Mouse (Mus musculus) left cerebral cortex, postnatal 10 days (tissue): ENCODE data around the gene Ildr2. TPM values are rescaled to one million over a fixed set of nuclear protein-coding genes. Genes with fewer than 3 reads are reported as not detected.

ENCODE experiments used
- DNase-seq, 2 experiments: peaks; one replicate each; pipeline ENCODE4 v3.0.0; 2021 to 2022; ENCODE audit warnings: low spot score in 2 of 2, mixed read lengths in 1 of 2; ENCODE audit errors: extremely low spot score in 1 of 2
- intact Hi-C: fragments of 180-260 bp; cut with DNase I; formaldehyde crosslinking; loops from one replicate; pipeline ENCODE4 v1.15.1; 2025
- total RNA-seq, 2 experiments: library from RNA; stranded (reverse); gene quantifications; 2 replicates each; pipeline ENCODE4 v1.2.3; 2021

The Ildr2 gene
- 100 to 1,000 TPM; 147 to 154 TPM for total RNA-seq

GRCm38 (mm10) chr1:166253898-166254894 lies at the start of gene Ildr2:
TSS of gene Ildr2 (plus strand) at chr1:166254139.
- intact Hi-C loops = loop anchor here (2.0 kb wide), 1 partner anchor 93 kb away; no protein-coding TSS in a partner anchor
- DNase-seq = peak; percentile 31 to 85

- DNase-seq = no peak
- intact Hi-C loops = no loop called here
These were observed 49.8 kb upstream of the Ildr2 start for GRCm38 (mm10) chr1:166204171-166204570.

GRCm38 (mm10) chr1:166205159-166205558 lies 48.8 kb upstream of the Ildr2 start:
- intact Hi-C loops = no loop called here
- no peak for DNase-seq

- intact Hi-C loops = no loop called here
- no peak for DNase-seq
These were observed 44.6 kb upstream of the Ildr2 start for GRCm38 (mm10) chr1:166209371-166209770.

- intact Hi-C loops = no loop called here
- no peak for DNase-seq
These were observed 39.8 kb upstream of the Ildr2 start for GRCm38 (mm10) chr1:166214181-166214580.

GRCm38 (mm10) chr1:166238315-166238969 lies 15.5 kb upstream of the Ildr2 start, which contains the start of gene Mael:
TSS of gene Mael (minus strand) at chr1:166238747.
- intact Hi-C loops = loop anchor here (5.0 kb wide), 1 partner anchor 46 kb away; no protein-coding TSS in a partner anchor
- peak in 1 of 2 experiments; percentile 26 for DNase-seq

GRCm38 (mm10) chr1:166244285-166244684 lies 9.7 kb upstream of the Ildr2 start:
- DNase-seq = peak in 1 of 2 experiments; percentile 74
- intact Hi-C loops = no loop called here

- no peak for DNase-seq
- intact Hi-C loops = loop anchor here (2.0 to 5.0 kb wide), 4 partner anchors 47 to 107 kb away; no protein-coding TSS in a partner anchor
These were observed 1.2 kb downstream of the Ildr2 start for GRCm38 (mm10) chr1:166255091-166255490.

GRCm38 (mm10) chr1:166255651-166256050 lies 1.7 kb downstream of the Ildr2 start:
- intact Hi-C loops = loop anchor here (2.0 to 5.0 kb wide), 4 partner anchors 47 to 107 kb away; no protein-coding TSS in a partner anchor
- no peak for DNase-seq

- intact Hi-C loops = loop anchor here (5.0 kb wide), 3 partner anchors 46 to 106 kb away; no protein-coding TSS in a partner anchor
- peak in 1 of 2 experiments; percentile 38 for DNase-seq
These were observed 2.4 kb downstream of the Ildr2 start for GRCm38 (mm10) chr1:166256302-166256701.

GRCm38 (mm10) chr1:166256898-166257297 lies 3.0 kb downstream of the Ildr2 start:
- intact Hi-C loops = loop anchor here (5.0 kb wide), 3 partner anchors 45 to 105 kb away; no protein-coding TSS in a partner anchor
- no peak for DNase-seq

GRCm38 (mm10) chr1:166259526-166259925 lies 5.6 kb downstream of the Ildr2 start:
- no peak for DNase-seq
- intact Hi-C loops = loop anchor here (5.0 kb wide), 3 partner anchors 43 to 103 kb away; no protein-coding TSS in a partner anchor

- DNase-seq = no peak
- intact Hi-C loops = no loop called here
These were observed 12.2 kb downstream of the Ildr2 start for GRCm38 (mm10) chr1:166266001-166266705.

GRCm38 (mm10) chr1:166266918-166267317 lies 13.0 kb downstream of the Ildr2 start:
- DNase-seq = no peak
- intact Hi-C loops = no loop called here

- no peak for DNase-seq
- intact Hi-C loops = no loop called here
These were observed 14.3 kb downstream of the Ildr2 start for GRCm38 (mm10) chr1:166268218-166268617.

- intact Hi-C loops = no loop called here
- DNase-seq = no peak
These were observed 24.8 kb downstream of the Ildr2 start for GRCm38 (mm10) chr1:166278786-166279185.

- intact Hi-C loops = no loop called here
- DNase-seq = no peak
These were observed 25.8 kb downstream of the Ildr2 start for GRCm38 (mm10) chr1:166279580-166280206.

GRCm38 (mm10) chr1:166280566-166280965 lies 26.6 kb downstream of the Ildr2 start:
- intact Hi-C loops = no loop called here
- DNase-seq = peak; percentile 68 to 87
